Mouse (Mus musculus): ENCODE measurements around the gene U2af1l4. TPM values are rescaled to one million over a fixed set of nuclear protein-coding genes. Genes with fewer than 3 reads are reported as not detected.
A peak's percentile ranks its signal among the peaks of the same experiment; 100 is the strongest.

U2af1l4 gene
- polyA plus RNA-seq, 1 experiment from 2014 or later: 32.4 TPM

- peaks cover 54% of the 10 kb centered on the region for H3K4me1 ChIP-seq (replicated peaks)
- peak within 1 kb of the TSS; percentile 92 for H3K4me2 ChIP-seq
- peak within 1 kb of the TSS; percentile 99 for H3K9ac ChIP-seq
- peak within 1 kb of the TSS; percentile 96 for H3K4me3 ChIP-seq (replicated peaks)
- H3K36me3 ChIP-seq (replicated peaks): peaks cover 31% of the 10 kb centered on the region
- ATAC-seq (ENCODE audit: insufficient read depth): peak; percentile 94
- peaks cover 3% of the 10 kb centered on the region; the same call in 1 of the 2 replicates for H3K27me3 ChIP-seq
- peak within 1 kb of the TSS; percentile 93 for H3K27ac ChIP-seq (replicated peaks)
- WGBS (ENCODE audit: insufficient replicate concordance): under 1% methylated on average over 67 of the region's 68 CpGs
- H3K9me3 ChIP-seq (replicated peaks): no peaks in the 10 kb centered on the region
Measured at GRCm38 (mm10) chr7:30588676-30589434, 25.8 kb downstream of the U2af1l4 start, which contains the start of gene Kmt2b. Gene Kmt2b (minus strand): TSS chr7:30588726.

DNA sequence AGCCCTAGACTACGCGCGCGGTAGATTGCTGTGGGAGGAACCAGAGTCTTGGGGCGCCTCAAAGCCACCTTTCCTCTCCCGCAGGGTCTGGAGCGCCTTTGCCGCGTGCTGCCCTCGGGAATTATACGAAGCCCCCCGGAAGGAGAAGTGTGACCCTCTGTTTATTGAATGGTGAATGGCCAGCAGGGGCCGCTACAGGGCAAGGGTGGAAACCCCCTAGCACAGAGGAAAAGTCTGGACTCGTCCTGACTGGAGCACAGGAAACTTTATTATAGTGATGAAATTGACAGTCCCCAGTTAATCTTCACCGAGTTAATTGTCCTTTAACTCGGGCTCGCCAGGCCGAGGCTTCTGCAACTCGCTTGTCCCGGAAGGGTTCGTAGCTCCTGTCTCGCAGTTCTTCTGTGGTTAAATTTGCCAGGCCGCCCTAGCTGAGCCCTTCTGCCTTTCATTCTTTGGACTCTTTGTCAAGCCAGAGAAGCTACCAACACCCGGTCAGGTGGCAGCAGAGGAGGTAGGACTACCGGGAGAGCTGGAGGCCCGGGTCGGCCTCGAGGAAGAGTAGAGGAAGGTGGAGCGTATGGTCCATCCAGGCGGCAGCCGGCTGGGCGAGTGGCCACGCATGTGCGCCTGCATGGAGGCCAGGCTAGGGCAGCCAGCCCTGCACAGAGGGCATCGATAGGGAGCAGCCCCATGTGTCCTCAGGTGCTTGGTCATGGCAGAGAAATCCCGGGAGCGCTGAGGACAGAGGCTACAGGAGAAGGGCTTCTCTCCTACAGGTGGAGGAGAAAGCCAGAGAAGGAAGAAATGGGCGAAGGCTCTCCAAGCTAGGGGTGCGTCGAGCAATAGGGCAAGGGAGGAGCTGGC, 26.6 kb downstream of the U2af1l4 start:
- Histone ChIP-seq H3K36me3 (replicated peaks) (peaks cover 23% of the 10 kb centered on the region), H3K9me3 (replicated peaks) (no peaks in the 10 kb centered on the region), H3K4me1 (replicated peaks) (peaks cover 62% of the 10 kb centered on the region), H3K27me3 (peaks cover 8% of the 10 kb centered on the region), H3K4me3 (replicated peaks) (peak overlapping the region; percentile 96), H3K4me2 (peak overlapping the region; percentile 92), H3K27ac (replicated peaks) (peak overlapping the region; percentile 93), H3K9ac (peak overlapping the region; percentile 99)
- peak; percentile 28 for ATAC-seq (ENCODE audit: insufficient read depth)
- WGBS (ENCODE audit: insufficient replicate concordance): 28% methylated on average over 40 of the region's 40 CpGs

GRCm38 (mm10) chr7:30590927-30591604, 28.0 kb downstream of the U2af1l4 start:
- H3K9me3 ChIP-seq (replicated peaks): no peaks in the 10 kb centered on the region
- 77% methylated on average over 9 of the region's 9 CpGs for WGBS (ENCODE audit: insufficient replicate concordance)
- no peak overlapping the region for H3K4me2 ChIP-seq
- no peak for ATAC-seq (ENCODE audit: insufficient read depth)
- H3K27me3 ChIP-seq: peaks cover 20% of the 10 kb centered on the region
- no peak overlapping the region for H3K9ac ChIP-seq
- no peak overlapping the region for H3K27ac ChIP-seq (replicated peaks)
- peaks cover 9% of the 10 kb centered on the region for H3K36me3 ChIP-seq (replicated peaks)
- H3K4me3 ChIP-seq (replicated peaks): no peak overlapping the region
- H3K4me1 ChIP-seq (replicated peaks): peaks cover 63% of the 10 kb centered on the region

DNA sequence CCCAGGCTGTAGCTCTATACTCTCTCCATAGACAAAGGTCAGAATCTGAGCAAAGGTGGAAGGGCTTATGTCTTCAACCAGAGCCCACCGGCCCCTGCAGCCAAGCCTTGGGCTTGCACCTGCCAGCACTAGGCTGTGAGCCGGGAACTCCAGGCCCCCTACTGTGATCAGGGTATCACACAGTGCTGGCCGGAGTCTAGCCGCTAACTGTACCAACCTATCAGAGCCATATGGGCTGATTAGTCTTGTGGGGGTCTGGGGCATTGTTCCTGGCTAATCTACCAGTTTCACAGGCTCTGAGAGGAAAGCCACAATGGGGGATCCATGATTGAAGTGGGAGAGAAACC, 28.5 kb downstream of the U2af1l4 start:
- Histone ChIP-seq H3K4me1 (replicated peaks) (peaks cover 58% of the 10 kb centered on the region), H3K4me3 (replicated peaks) (no peak overlapping the region), H3K27me3 (peaks cover 20% of the 10 kb centered on the region), H3K4me2 (no peak overlapping the region), H3K9ac (no peak overlapping the region), H3K27ac (replicated peaks) (no peak overlapping the region), H3K9me3 (replicated peaks) (no peaks in the 10 kb centered on the region), H3K36me3 (replicated peaks) (peaks cover 3% of the 10 kb centered on the region)
- no peak for ATAC-seq (ENCODE audit: insufficient read depth)
- whole genome bisulfite sequencing (ENCODE audit: insufficient replicate concordance): 78% methylated on average over 4 of the region's 4 CpGs

DNA sequence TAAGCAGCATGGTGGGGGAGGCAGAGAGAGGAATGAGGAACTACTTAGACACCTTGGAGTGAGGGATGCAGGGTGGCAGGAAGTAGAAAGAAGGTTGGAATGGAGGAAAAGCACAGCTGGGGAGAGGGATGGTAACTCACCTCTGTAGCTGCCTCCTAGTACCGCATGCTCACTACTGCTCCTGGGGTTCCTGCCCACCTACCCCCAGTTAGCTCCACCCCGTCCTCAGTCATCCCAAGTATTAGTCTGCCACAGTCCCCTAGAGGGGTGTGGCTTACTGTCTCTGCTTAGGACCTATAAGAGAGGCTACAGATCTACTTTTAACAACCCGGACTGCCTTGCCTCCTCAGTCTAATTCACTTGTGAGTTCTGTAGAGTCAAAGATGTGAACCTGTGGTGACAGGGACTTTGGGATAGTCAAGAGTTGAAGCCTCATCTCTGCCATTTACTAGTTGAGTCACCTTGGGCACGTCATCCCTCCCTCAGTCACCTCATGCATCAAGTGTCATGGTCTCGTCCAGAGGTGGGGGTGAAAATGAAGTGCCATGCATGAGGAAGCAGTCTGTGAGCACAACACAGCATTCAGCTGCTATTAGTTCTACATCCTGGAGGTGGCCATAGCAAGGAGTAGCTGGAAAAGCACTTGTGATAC, 29.8 kb downstream of the U2af1l4 start:
- no peak overlapping the region for H3K27ac ChIP-seq (replicated peaks)
- no peak for ATAC-seq (ENCODE audit: insufficient read depth)
- WGBS (ENCODE audit: insufficient replicate concordance): 43% methylated on average over 5 of the region's 5 CpGs

GRCm38 (mm10) chr7:30593579-30594509, 30.7 kb downstream of the U2af1l4 start:
- 47% methylated on average over 10 of the region's 10 CpGs for WGBS (ENCODE audit: insufficient replicate concordance)
- Histone ChIP-seq H3K36me3 (replicated peaks) (no peaks in the 10 kb centered on the region), H3K4me3 (replicated peaks) (no peak overlapping the region), H3K4me2 (no peak overlapping the region), H3K9ac (no peak overlapping the region), H3K27ac (replicated peaks) (no peak overlapping the region), H3K4me1 (replicated peaks) (peaks cover 45% of the 10 kb centered on the region), H3K9me3 (replicated peaks) (no peaks in the 10 kb centered on the region), H3K27me3 (peaks cover 23% of the 10 kb centered on the region)
- no peak for ATAC-seq (ENCODE audit: insufficient read depth)

More for the DNA sequence above, 29.8 kb downstream of the U2af1l4 start:
- no peak overlapping the region for H3K4me2 ChIP-seq
- no peak overlapping the region for H3K9ac ChIP-seq
- H3K9me3 ChIP-seq (replicated peaks): no peaks in the 10 kb centered on the region
- peaks cover 23% of the 10 kb centered on the region for H3K27me3 ChIP-seq
- no peaks in the 10 kb centered on the region for H3K36me3 ChIP-seq (replicated peaks)
- no peak overlapping the region for H3K4me3 ChIP-seq (replicated peaks)
- H3K4me1 ChIP-seq (replicated peaks): peaks cover 45% of the 10 kb centered on the region

DNA sequence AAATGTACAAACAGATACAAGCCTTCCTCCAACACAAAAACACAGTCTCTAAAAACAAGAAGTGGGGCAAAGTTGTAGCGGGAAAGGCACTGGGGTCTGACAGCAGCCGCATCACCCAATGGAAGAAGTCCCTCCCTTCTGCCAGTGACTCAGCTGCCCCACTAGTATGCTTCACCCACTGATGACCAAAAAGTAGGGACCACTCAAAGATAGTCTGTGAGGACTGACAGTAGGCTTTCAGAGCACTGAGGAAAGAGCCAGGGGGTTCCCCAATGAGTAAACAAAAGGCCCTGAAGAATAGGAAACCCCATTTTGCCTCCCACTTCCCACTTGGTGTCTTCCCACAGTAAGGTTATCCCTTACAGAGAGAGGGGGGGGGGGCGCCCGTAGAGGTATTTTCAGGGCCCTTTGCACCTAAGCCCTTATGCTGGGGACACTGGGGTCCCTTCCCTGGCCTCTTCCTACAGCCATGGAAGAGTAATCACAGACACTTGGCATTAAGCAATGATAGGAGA, 31.5 kb downstream of the U2af1l4 start:
- Histone ChIP-seq H3K4me2 (no peak overlapping the region), H3K4me3 (replicated peaks) (no peak overlapping the region), H3K27ac (replicated peaks) (no peak overlapping the region), H3K27me3 (peaks cover 23% of the 10 kb centered on the region), H3K9ac (no peak overlapping the region), H3K4me1 (replicated peaks) (peaks cover 41% of the 10 kb centered on the region), H3K9me3 (replicated peaks) (no peaks in the 10 kb centered on the region), H3K36me3 (replicated peaks) (no peaks in the 10 kb centered on the region)
- WGBS (ENCODE audit: insufficient replicate concordance): 33% methylated on average over 4 of the region's 4 CpGs
- no peak for ATAC-seq (ENCODE audit: insufficient read depth)

DNA sequence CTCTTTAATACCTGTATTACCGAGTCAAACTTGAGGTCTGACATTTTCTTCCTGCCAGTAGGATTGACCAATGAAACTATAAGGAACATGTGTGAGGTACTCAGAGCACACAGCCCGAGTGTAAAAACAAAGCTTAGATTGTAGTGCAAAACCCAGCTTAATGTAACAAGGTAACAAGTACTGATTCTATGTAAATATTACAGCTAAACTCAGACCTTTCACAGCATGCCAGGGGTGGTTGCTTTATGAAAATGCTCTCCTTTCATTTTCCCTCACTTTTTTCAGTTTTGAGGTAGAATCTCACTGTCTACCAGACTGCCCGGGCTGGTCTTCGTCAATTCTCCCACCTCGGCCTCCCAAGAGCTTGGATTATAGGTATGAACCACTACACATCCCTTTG, 33.0 kb downstream of the U2af1l4 start:
- Histone ChIP-seq H3K9ac (no peak overlapping the region), H3K4me2 (no peak overlapping the region), H3K27ac (replicated peaks) (no peak overlapping the region), H3K36me3 (replicated peaks) (no peaks in the 10 kb centered on the region), H3K4me3 (replicated peaks) (no peak overlapping the region), H3K9me3 (replicated peaks) (no peaks in the 10 kb centered on the region), H3K4me1 (replicated peaks) (peaks cover 35% of the 10 kb centered on the region), H3K27me3 (peaks cover 23% of the 10 kb centered on the region)
- 69% methylated on average over 5 of the region's 5 CpGs for WGBS (ENCODE audit: insufficient replicate concordance)
- ATAC-seq (ENCODE audit: insufficient read depth): no peak

GRCm38 (mm10) chr7:30596811-30597210, 33.7 kb downstream of the U2af1l4 start:
- 56% methylated on average over 5 of the region's 5 CpGs for WGBS (ENCODE audit: insufficient replicate concordance)
- Histone ChIP-seq H3K27ac (replicated peaks) (no peak overlapping the region), H3K4me2 (no peak overlapping the region), H3K4me3 (replicated peaks) (no peak overlapping the region), H3K27me3 (peaks cover 23% of the 10 kb centered on the region), H3K9ac (no peak overlapping the region), H3K9me3 (replicated peaks) (no peaks in the 10 kb centered on the region), H3K4me1 (replicated peaks) (peaks cover 33% of the 10 kb centered on the region), H3K36me3 (replicated peaks) (no peaks in the 10 kb centered on the region)
- no peak for ATAC-seq (ENCODE audit: insufficient read depth)

- Histone ChIP-seq H3K36me3 (replicated peaks) (no peaks in the 10 kb centered on the region), H3K9ac (no peak within 1 kb of the TSS), H3K27ac (replicated peaks) (no peak within 1 kb of the TSS), H3K4me1 (replicated peaks) (peaks cover 23% of the 10 kb centered on the region), H3K4me3 (replicated peaks) (no peak within 1 kb of the TSS), H3K4me2 (peak within 1 kb of the TSS; percentile 49), H3K27me3 (peaks cover 20% of the 10 kb centered on the region; the same call in 1 of the 2 replicates), H3K9me3 (replicated peaks) (no peaks in the 10 kb centered on the region)
- 87% methylated on average over 12 of the region's 12 CpGs for WGBS (ENCODE audit: insufficient replicate concordance)
- ATAC-seq (ENCODE audit: insufficient read depth): no peak
Measured at GRCm38 (mm10) chr7:30598786-30599185, 35.7 kb downstream of the U2af1l4 start, which contains the start of gene Zbtb32. Gene Zbtb32 (minus strand): TSS chr7:30598909.

Measured in liver, embryonic 15.5 days (tissue).